Mouse (Mus musculus) stomach, postnatal 0 days (tissue): ENCODE results near the gene A630001G21Rik. TPM values are rescaled to one million over a fixed set of nuclear protein-coding genes. Genes with fewer than 3 reads are reported as not detected.

Source experiments
- ATAC-seq: fragments of 200-750 bp; cut with Nextera tagmentation; 2 replicates; pipeline ENCODE4 v1.8.0; 2017; ENCODE audit not compliant: low FRiP score, low TSS enrichment
- DNase-seq: peaks from one replicate; pipeline ENCODE4 v3.0.0-alpha.2; 2016; ENCODE audit warnings: low spot score
- H3K27ac ChIP-seq: fragments of 300-500 bp; sonication (generic); replicated peaks from 2 replicates; pipeline ENCODE4 v1.5.1; 2014; ENCODE audit warnings: mild to moderate bottlenecking, control low read depth
- H3K27me3 ChIP-seq: fragments of 300-500 bp; sonication (generic); 2 replicates; pipeline ENCODE4 v1.6.1; 2014; ENCODE audit warnings: low read length; ENCODE audit not compliant: control insufficient read depth, insufficient read depth
- H3K36me3 ChIP-seq: fragments of 300-500 bp; sonication (generic); 2 replicates; pipeline ENCODE4 v1.6.1; 2014; ENCODE audit warnings: low read length, mixed read lengths; ENCODE audit not compliant: control insufficient read depth, insufficient read depth
- H3K4me1 ChIP-seq: fragments of 300-500 bp; sonication (generic); replicated peaks from 2 replicates; pipeline ENCODE4 v1.6.1; 2014; ENCODE audit warnings: antibody characterized with exemption; ENCODE audit not compliant: control insufficient read depth, insufficient read depth
- H3K4me2 ChIP-seq: fragments of 300-500 bp; sonication (generic); replicated peaks from 2 replicates; pipeline ENCODE4 v1.6.1; 2014; ENCODE audit warnings: low read depth, mild to moderate bottlenecking, control low read depth, moderate library complexity
- H3K4me3 ChIP-seq: fragments of 300-500 bp; sonication (generic); 2 replicates; pipeline ENCODE4 v1.5.1; 2014; ENCODE audit warnings: low read depth, low read length, control low read depth
- H3K9ac ChIP-seq: fragments of 300-500 bp; sonication (generic); 2 replicates; pipeline ENCODE4 v1.6.1; 2014; ENCODE audit warnings: mild to moderate bottlenecking, low read length, control low read depth, mixed read lengths
- H3K9me3 ChIP-seq: fragments of 300-500 bp; sonication (generic); 2 replicates; pipeline ENCODE4 v1.6.1; 2016; ENCODE audit warnings: low read length; ENCODE audit not compliant: control insufficient read depth
- CTCF ChIP-seq: IDR thresholded peaks from 2 replicates; pipeline ENCODE4 v1.5.1; 2016; ENCODE audit warnings: antibody characterized with exemption, low read depth, mild to moderate bottlenecking, moderate library complexity
- EP300 ChIP-seq: optimal IDR thresholded peaks from 2 replicates; pipeline ENCODE3; 2016; ENCODE audit warnings: antibody characterized with exemption
- WGBS: fragments of 180-500 bp; shearing (Covaris S2); extraction: QIAGEN DNeasy Blood & Tissue Kit; methylation state at CpG from one replicate; pipeline ENCODE4 v1.1.7; 2014; 5-methylcytosine and 5-hydroxymethylcytosine counted together
- polyA plus RNA-seq: library from polyadenylated mRNA; unstranded; fragments of >200 nt; fragmentation: Nextera tagmentation; extraction: Ambion mirVana; gene quantifications from 2 replicates; pipeline ENCODE4 v1.2.1, GENCODE M21; 2015

Gene A630001G21Rik
- polyA plus RNA-seq, 1 experiment from 2014 or later: 0.72 TPM

- DNase-seq (peak; percentile 77), ATAC-seq (peak; percentile 95)
- Histone ChIP-seq H3K4me1 (no peaks in the 10 kb centered on the region), H3K36me3 (no peaks in the 10 kb centered on the region), H3K4me3 (peak overlapping the region; percentile 16; the same call in 1 of the 2 replicates), H3K9ac (no peak overlapping the region; the same call in 1 of the 2 replicates), H3K27ac (peak overlapping the region; percentile 25; the same call in 1 of the 2 replicates), H3K27me3 (no peaks in the 10 kb centered on the region), H3K4me2 (peak overlapping the region; percentile 47), H3K9me3 (no peaks in the 10 kb centered on the region)
- WGBS: 14% methylated on average over 22 of the region's 22 CpGs
- TF ChIP-seq EP300 (no peak), CTCF (no peak)
Measured at GRCm38 (mm10) chr1:85703245-85704186, 74.9 kb downstream of the A630001G21Rik start.

- 59% methylated on average over 4 of the region's 4 CpGs for WGBS
- ATAC-seq (no peak), DNase-seq (no peak)
- TF ChIP-seq EP300: no peak
- TF ChIP-seq CTCF: no peak
- no peak overlapping the region for H3K4me2 ChIP-seq
- H3K4me1 ChIP-seq: no peaks in the 10 kb centered on the region
- H3K4me3 ChIP-seq: no peak overlapping the region
- no peaks in the 10 kb centered on the region for H3K27me3 ChIP-seq
- H3K36me3 ChIP-seq: no peaks in the 10 kb centered on the region
- no peak overlapping the region for H3K9ac ChIP-seq
- H3K9me3 ChIP-seq: no peaks in the 10 kb centered on the region
- H3K27ac ChIP-seq: no peak overlapping the region
Measured at GRCm38 (mm10) chr1:85702531-85702930, 75.9 kb downstream of the A630001G21Rik start.

- H3K36me3 ChIP-seq: no peaks in the 10 kb centered on the region
- ATAC-seq (no peak), DNase-seq (no peak)
- 67% methylated on average over 4 of the region's 4 CpGs for WGBS
- no peak overlapping the region for H3K4me2 ChIP-seq
- no peaks in the 10 kb centered on the region for H3K27me3 ChIP-seq
- no peaks in the 10 kb centered on the region for H3K9me3 ChIP-seq
- TF ChIP-seq CTCF (no peak), EP300 (no peak)
- no peak overlapping the region for H3K27ac ChIP-seq
- no peak overlapping the region for H3K4me3 ChIP-seq
- no peak overlapping the region for H3K9ac ChIP-seq
- no peaks in the 10 kb centered on the region for H3K4me1 ChIP-seq
Measured at GRCm38 (mm10) chr1:85697721-85698493, 80.5 kb downstream of the A630001G21Rik start.

GRCm38 (mm10) chr1:85695646-85696045, 82.8 kb downstream of the A630001G21Rik start:
- Histone ChIP-seq H3K4me3 (no peak overlapping the region), H3K4me2 (no peak overlapping the region), H3K9me3 (no peaks in the 10 kb centered on the region), H3K27me3 (no peaks in the 10 kb centered on the region), H3K4me1 (no peaks in the 10 kb centered on the region), H3K27ac (no peak overlapping the region), H3K36me3 (no peaks in the 10 kb centered on the region), H3K9ac (no peak overlapping the region)
- TF ChIP-seq EP300 (no peak), CTCF (no peak)
- ATAC-seq: no peak
- DNase-seq: no peak
- 69% methylated on average over 3 of the region's 3 CpGs for WGBS

GRCm38 (mm10) chr1:85693280-85693679, 85.2 kb downstream of the A630001G21Rik start:
- Histone ChIP-seq H3K36me3 (no peaks in the 10 kb centered on the region), H3K27me3 (no peaks in the 10 kb centered on the region), H3K4me2 (no peak overlapping the region), H3K4me1 (no peaks in the 10 kb centered on the region), H3K9ac (no peak overlapping the region), H3K4me3 (no peak overlapping the region), H3K27ac (no peak overlapping the region), H3K9me3 (no peaks in the 10 kb centered on the region)
- ATAC-seq (no peak), DNase-seq (no peak)
- TF ChIP-seq EP300 (no peak), CTCF (no peak)
- 59% methylated on average over 3 of the region's 3 CpGs for WGBS
